Mouse (Mus musculus) frontal cortex, postnatal 14 days (tissue): ENCODE measurements around the gene Cib3.

Experiments
- DNase-seq, 2 experiments: peaks; one replicate each; pipeline ENCODE4 v3.0.0; 2022; ENCODE audit warnings: low spot score in 2 of 2

The Cib3 gene

GRCm38 (mm10) chr8:72212751-72213150 lies at the start of gene Cib3:
Gene Cib3, minus strand, starts transcription at chr8:72212837.
- DNase-seq = no peak

GRCm38 (mm10) chr8:72261872-72262271 lies 49.2 kb upstream of the Cib3 start:
- no peak for DNase-seq

GRCm38 (mm10) chr8:72261431-72261830 lies 48.8 kb upstream of the Cib3 start:
- no peak for DNase-seq

GRCm38 (mm10) chr8:72261019-72261418 lies 48.4 kb upstream of the Cib3 start:
- DNase-seq = no peak

GRCm38 (mm10) chr8:72260585-72260984 lies 47.9 kb upstream of the Cib3 start:
- DNase-seq = no peak

GRCm38 (mm10) chr8:72259862-72260261 lies 47.2 kb upstream of the Cib3 start:
- DNase-seq = no peak

- no peak for DNase-seq
These were observed 45.2 kb upstream of the Cib3 start for GRCm38 (mm10) chr8:72257902-72258238.

GRCm38 (mm10) chr8:72257171-72257901 lies 44.7 kb upstream of the Cib3 start:
- DNase-seq = peak in 1 of 2 experiments; percentile 36

- DNase-seq = no peak
These were observed 32.0 kb upstream of the Cib3 start for GRCm38 (mm10) chr8:72244610-72245009.

- DNase-seq = no peak
These were observed 29.6 kb upstream of the Cib3 start for GRCm38 (mm10) chr8:72242226-72242625.

GRCm38 (mm10) chr8:72240951-72241350 lies 28.3 kb upstream of the Cib3 start:
- DNase-seq = no peak

GRCm38 (mm10) chr8:72240403-72240763 lies 27.7 kb upstream of the Cib3 start:
- no peak for DNase-seq

GRCm38 (mm10) chr8:72239499-72240402 lies 27.1 kb upstream of the Cib3 start, which contains the start of gene Ap1m1:
Gene Ap1m1, plus strand, starts transcription at chr8:72240018.
- peak; percentile 95 to 97 for DNase-seq

- no peak for DNase-seq
These were observed 10.0 kb upstream of the Cib3 start for GRCm38 (mm10) chr8:72222656-72223055.

GRCm38 (mm10) chr8:72220758-72221157 lies 8.1 kb upstream of the Cib3 start:
- DNase-seq = no peak

- peak; percentile 83 to 88 for DNase-seq
These were observed 7.1 kb upstream of the Cib3 start, which contains the start of gene Fam32a for GRCm38 (mm10) chr8:72219541-72220363. Gene Fam32a, plus strand, starts transcription at chr8:72219730.

GRCm38 (mm10) chr8:72218781-72219540 lies 6.3 kb upstream of the Cib3 start:
- no peak for DNase-seq

- no peak for DNase-seq
These were observed 3.2 kb upstream of the Cib3 start for GRCm38 (mm10) chr8:72215871-72216270.

GRCm38 (mm10) chr8:72215060-72215459 lies 2.4 kb upstream of the Cib3 start:
- DNase-seq = no peak

- DNase-seq = no peak
These were observed 899 bp upstream of the Cib3 start, which contains the start of gene Gm11034 for GRCm38 (mm10) chr8:72213536-72213935. Gene Gm11034, minus strand, starts transcription at chr8:72213636.

- no peak for DNase-seq
These were observed 791 bp downstream of the Cib3 start for GRCm38 (mm10) chr8:72211846-72212245.
